Mouse (Mus musculus) heart, adult 11 months (tissue): ENCODE measurements at regions not wholly inside any gene's neighbourhood (a gene's known extent, or its start where the extent isn't known, plus 50 kb on each side); places are given as distances from the start of the nearest gene placed in this dataset.

ENCODE experiments used
- DNase-seq: peaks from one replicate; pipeline ENCODE4 v3.0.0; 2022

- no peak for DNase-seq
These were observed 173.6 kb upstream of the Klf12 start for GRCm38 (mm10) chr14:100457870-100458726.

- no peak for DNase-seq
These were observed 161.7 kb upstream of the Klf12 start for GRCm38 (mm10) chr14:100446130-100446529.

GRCm38 (mm10) chr14:100444848-100445247 is 160.4 kb upstream of the Klf12 start:
- DNase-seq: peak; percentile 90

- DNase-seq: no peak
These were observed 159.6 kb upstream of the Klf12 start for GRCm38 (mm10) chr14:100444099-100444498.

GRCm38 (mm10) chr14:100437552-100437951 is 153.1 kb upstream of the Klf12 start:
- DNase-seq: no peak

- DNase-seq: no peak
These were observed 145.2 kb upstream of the Klf12 start for GRCm38 (mm10) chr14:100429662-100430061.

- no peak for DNase-seq
These were observed 141.9 kb upstream of the Klf12 start for GRCm38 (mm10) chr14:100426399-100426798.

- DNase-seq: no peak
These were observed 139.3 kb upstream of the Klf12 start for GRCm38 (mm10) chr14:100423790-100424189.

GRCm38 (mm10) chr14:100421666-100422065 is 137.2 kb upstream of the Klf12 start:
- no peak for DNase-seq

- DNase-seq: no peak
These were observed 130.6 kb upstream of the Klf12 start for GRCm38 (mm10) chr14:100415099-100415498.

- no peak for DNase-seq
These were observed 127.7 kb upstream of the Klf12 start for GRCm38 (mm10) chr14:100412211-100412610.

- DNase-seq: no peak
These were observed 112.7 kb upstream of the Klf12 start for GRCm38 (mm10) chr14:100397191-100397590.

GRCm38 (mm10) chr14:100375218-100375983 is 90.9 kb upstream of the Klf12 start:
- DNase-seq: no peak

GRCm38 (mm10) chr14:100374494-100375217 is 90.2 kb upstream of the Klf12 start:
- no peak for DNase-seq

- no peak for DNase-seq
These were observed 81.9 kb upstream of the Klf12 start for GRCm38 (mm10) chr14:100366234-100366864.

GRCm38 (mm10) chr14:100362786-100363185 is 78.3 kb upstream of the Klf12 start:
- no peak for DNase-seq

- DNase-seq: no peak
These were observed 77.0 kb upstream of the Klf12 start for GRCm38 (mm10) chr14:100361346-100362029.

- DNase-seq: no peak
These were observed 75.4 kb upstream of the Klf12 start for GRCm38 (mm10) chr14:100359881-100360280.

- no peak for DNase-seq
These were observed 72.7 kb upstream of the Klf12 start for GRCm38 (mm10) chr14:100357131-100357530.

GRCm38 (mm10) chr14:100353508-100353907 is 69.0 kb upstream of the Klf12 start:
- no peak for DNase-seq

GRCm38 (mm10) chr14:100352961-100353452 is 68.5 kb upstream of the Klf12 start:
- no peak for DNase-seq

GRCm38 (mm10) chr14:100351004-100351403 is 66.5 kb upstream of the Klf12 start:
- DNase-seq: no peak
